Mouse (Mus musculus): ENCODE data around the gene Bphl. TPM values are rescaled to one million over a fixed set of nuclear protein-coding genes. Genes with fewer than 3 reads are reported as not detected.

The Bphl gene
- polyA plus RNA-seq, 1 experiment = 27.7 TPM

DNA sequence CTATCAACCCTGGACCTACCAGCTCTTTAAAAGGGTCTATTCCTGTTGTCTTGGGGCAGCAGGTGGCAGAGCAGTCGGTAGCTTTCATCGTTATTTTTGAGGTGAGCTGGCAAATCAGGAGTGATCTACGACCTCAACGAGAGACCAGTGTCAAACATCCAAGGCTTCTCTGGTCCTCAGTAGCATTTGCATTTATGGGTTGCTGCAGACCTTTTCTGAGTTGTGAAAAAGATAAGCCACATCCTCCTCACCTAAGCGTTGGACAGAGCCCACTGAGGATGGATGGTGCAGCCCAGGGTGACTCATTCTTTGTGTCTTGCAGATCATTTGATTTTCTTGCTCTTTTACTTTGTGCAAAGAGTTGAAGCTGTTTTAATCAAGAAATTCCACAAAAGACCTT is 34.3 kb upstream of the Bphl start:
- no peak for TF ChIP-seq POLR2A (IDR thresholded peaks at IDR 0.05; ENCODE audit: insufficient read length, low read depth)
- TF ChIP-seq USF1 (IDR thresholded peaks at IDR 0.05; ENCODE audit: low read depth) = no peak
- TF ChIP-seq MAX (IDR thresholded peaks at IDR 0.05; ENCODE audit: low read depth) = no peak
- TF ChIP-seq SRF (IDR thresholded peaks at IDR 0.05; ENCODE audit: control insufficient read depth, insufficient read length, low read depth) = no peak
- TF ChIP-seq MYOD1 (IDR thresholded peaks at IDR 0.05; ENCODE audit: control insufficient read depth in 1 of 3, insufficient read length in 2 of 3, low read depth in 2 of 3) = no peak
- TF ChIP-seq TCF12 (IDR thresholded peaks at IDR 0.05; ENCODE audit: insufficient read depth, poor library complexity, severe bottlenecking) = no peak
- no peak for TF ChIP-seq POLR2AphosphoS2 (IDR thresholded peaks at IDR 0.05; ENCODE audit: insufficient read length, low read depth)
- TF ChIP-seq REST (IDR thresholded peaks at IDR 0.05; ENCODE audit: insufficient read depth, insufficient read length) = no peak
- no peak for TF ChIP-seq MYOG (IDR thresholded peaks at IDR 0.05; ENCODE audit: control insufficient read depth in 1 of 3, insufficient read depth in 1 of 3, insufficient read length in 2 of 3, low read depth in 2 of 3)
- TF ChIP-seq E2F4 (IDR thresholded peaks at IDR 0.05; ENCODE audit: insufficient read depth) = no peak
- TF ChIP-seq CEBPB (IDR thresholded peaks at IDR 0.05; ENCODE audit: insufficient read depth, poor library complexity, severe bottlenecking) = no peak
- no peak for TF ChIP-seq TCF3 (IDR thresholded peaks at IDR 0.05; ENCODE audit: insufficient read length, low read depth)

DNA sequence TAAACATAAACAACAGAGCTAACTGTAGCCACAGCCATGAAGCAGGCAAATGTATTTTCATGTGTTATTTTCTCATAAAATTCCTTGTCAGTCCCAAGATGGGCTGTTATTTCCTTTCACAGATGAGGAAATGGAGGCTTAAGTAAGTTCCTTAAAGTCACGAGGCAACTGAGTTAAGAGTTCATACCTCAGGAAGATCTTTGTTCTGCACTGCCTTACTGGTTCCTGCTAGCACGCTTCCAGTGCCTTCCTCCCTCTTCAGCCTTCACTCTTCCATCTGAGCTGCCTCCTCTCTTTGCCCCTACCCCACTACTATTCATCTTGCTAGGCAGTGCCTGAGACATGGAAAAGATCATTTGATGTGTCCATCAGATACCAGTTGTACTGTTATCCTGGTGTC is 30.2 kb upstream of the Bphl start:
- H3K36me3 ChIP-seq (ENCODE audit: control insufficient read depth, insufficient read depth) = peaks cover 6% of the 10 kb centered on the region
- H3ac ChIP-seq (ENCODE audit: control insufficient read depth, insufficient read length) = no peak overlapping the region
- TF ChIP-seq TCF3 (IDR thresholded peaks at IDR 0.05; ENCODE audit: insufficient read length, low read depth) (no peak), CEBPB (IDR thresholded peaks at IDR 0.05; ENCODE audit: insufficient read depth, poor library complexity, severe bottlenecking) (no peak), POLR2A (IDR thresholded peaks at IDR 0.05; ENCODE audit: insufficient read length, low read depth) (no peak)
- H3K4me3 ChIP-seq = no peak overlapping the region
- H3K27me3 ChIP-seq (ENCODE audit: control insufficient read depth, insufficient read depth, insufficient read length) = no peaks in the 10 kb centered on the region
- H3K79me2 ChIP-seq (ENCODE audit: control insufficient read depth, insufficient read depth) = peaks cover 49% of the 10 kb centered on the region
- no peak overlapping the region for H3K4me2 ChIP-seq (ENCODE audit: low read depth)

More for the DNA sequence above, 34.3 kb upstream of the Bphl start:
- Histone ChIP-seq H3K36me3 (ENCODE audit: control insufficient read depth, insufficient read depth) (no peaks in the 10 kb centered on the region), H3K4me2 (ENCODE audit: low read depth) (peak overlapping the region; percentile 98), H3K27me3 (ENCODE audit: control insufficient read depth, insufficient read depth, insufficient read length) (no peaks in the 10 kb centered on the region), H3ac (ENCODE audit: control insufficient read depth, insufficient read length) (peak overlapping the region; percentile 80), H3K4me3 (peak overlapping the region; percentile 63), H3K79me2 (ENCODE audit: control insufficient read depth, insufficient read depth) (peaks cover 49% of the 10 kb centered on the region)

DNA sequence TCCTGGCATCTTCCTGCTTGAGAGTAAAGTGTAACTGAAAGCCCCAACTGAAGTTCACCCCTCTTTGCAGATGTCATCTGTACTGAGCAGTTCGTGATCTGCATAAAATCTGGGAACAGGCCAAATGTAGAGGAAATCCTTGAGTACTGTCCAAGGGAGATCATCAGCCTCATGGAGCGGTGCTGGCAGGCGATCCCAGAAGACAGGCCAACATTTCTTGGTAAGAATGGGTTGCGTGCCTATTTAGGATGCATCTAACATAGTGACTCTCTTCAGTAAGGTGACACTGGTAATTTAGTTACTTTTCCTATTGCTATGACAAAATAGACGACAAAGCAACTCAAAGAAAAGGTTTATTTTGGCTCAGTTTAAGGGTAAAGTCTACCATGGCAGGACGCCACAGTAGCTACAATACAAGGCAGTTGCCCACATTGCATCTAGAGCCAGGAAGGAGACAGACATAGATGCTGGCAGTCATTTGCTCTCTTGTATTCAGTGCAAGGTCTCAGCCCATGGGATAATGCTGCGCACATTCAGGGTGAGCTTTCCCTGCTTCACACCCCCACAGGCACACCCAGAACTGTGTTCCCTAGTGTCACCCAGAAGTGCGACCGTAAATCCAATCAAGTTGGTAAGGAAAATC is 20.3 kb upstream of the Bphl start:
- no peak overlapping the region for H3ac ChIP-seq (ENCODE audit: control insufficient read depth, insufficient read length)
- no peaks in the 10 kb centered on the region for H3K27me3 ChIP-seq (ENCODE audit: control insufficient read depth, insufficient read depth, insufficient read length)
- no peaks in the 10 kb centered on the region for H3K79me2 ChIP-seq (ENCODE audit: control insufficient read depth, insufficient read depth)
- H3K4me2 ChIP-seq (ENCODE audit: low read depth) = no peak overlapping the region
- peaks cover 81% of the 10 kb centered on the region for H3K36me3 ChIP-seq (ENCODE audit: control insufficient read depth, insufficient read depth)
- H3K4me3 ChIP-seq = no peak overlapping the region
- TF ChIP-seq SRF (IDR thresholded peaks at IDR 0.05; ENCODE audit: control insufficient read depth, insufficient read length, low read depth) = no peak
- no peak for TF ChIP-seq POLR2AphosphoS2 (IDR thresholded peaks at IDR 0.05; ENCODE audit: insufficient read length, low read depth)
- no peak for TF ChIP-seq E2F4 (IDR thresholded peaks at IDR 0.05; ENCODE audit: insufficient read depth)
- no peak for TF ChIP-seq POLR2A (IDR thresholded peaks at IDR 0.05; ENCODE audit: insufficient read length, low read depth)
- TF ChIP-seq REST (IDR thresholded peaks at IDR 0.05; ENCODE audit: insufficient read depth, insufficient read length) = no peak
- no peak for TF ChIP-seq MYOG (IDR thresholded peaks at IDR 0.05; ENCODE audit: control insufficient read depth in 1 of 3, insufficient read depth in 1 of 3, insufficient read length in 2 of 3, low read depth in 2 of 3)
- TF ChIP-seq TCF3 (IDR thresholded peaks at IDR 0.05; ENCODE audit: insufficient read length, low read depth) = no peak
- TF ChIP-seq MYOD1 (IDR thresholded peaks at IDR 0.05; ENCODE audit: control insufficient read depth in 1 of 3, insufficient read length in 2 of 3, low read depth in 2 of 3) = no peak
- no peak for TF ChIP-seq CEBPB (IDR thresholded peaks at IDR 0.05; ENCODE audit: insufficient read depth, poor library complexity, severe bottlenecking)
- no peak for TF ChIP-seq MAX (IDR thresholded peaks at IDR 0.05; ENCODE audit: low read depth)
- TF ChIP-seq USF1 (IDR thresholded peaks at IDR 0.05; ENCODE audit: low read depth) = no peak
- TF ChIP-seq TCF12 (IDR thresholded peaks at IDR 0.05; ENCODE audit: insufficient read depth, poor library complexity, severe bottlenecking) = no peak

DNA sequence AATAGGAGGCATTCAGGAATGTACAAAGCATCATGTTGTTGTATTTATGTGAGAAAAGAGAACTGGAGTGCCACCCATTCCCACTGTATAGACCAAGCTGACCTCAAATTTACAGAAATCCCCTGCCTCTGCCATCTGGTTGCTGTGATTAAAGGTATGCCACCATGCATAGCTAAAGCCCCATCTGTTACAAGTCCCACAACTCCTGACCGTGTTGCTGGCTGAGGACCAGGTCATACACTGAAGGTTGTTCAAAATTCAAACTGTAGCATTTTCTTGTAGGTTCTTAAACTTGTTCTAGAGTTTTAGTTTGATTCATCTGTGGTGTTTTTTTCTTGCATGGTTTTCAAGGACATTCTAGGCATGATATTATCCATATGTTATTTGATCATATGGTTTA is 18.9 kb upstream of the Bphl start:
- Histone ChIP-seq H3ac (ENCODE audit: control insufficient read depth, insufficient read length) (no peak overlapping the region), H3K79me2 (ENCODE audit: control insufficient read depth, insufficient read depth) (no peaks in the 10 kb centered on the region), H3K36me3 (ENCODE audit: control insufficient read depth, insufficient read depth) (peaks cover 83% of the 10 kb centered on the region), H3K4me3 (no peak overlapping the region), H3K4me2 (ENCODE audit: low read depth) (no peak overlapping the region), H3K27me3 (ENCODE audit: control insufficient read depth, insufficient read depth, insufficient read length) (no peaks in the 10 kb centered on the region)
- TF ChIP-seq CEBPB (IDR thresholded peaks at IDR 0.05; ENCODE audit: insufficient read depth, poor library complexity, severe bottlenecking) (no peak), MYOG (IDR thresholded peaks at IDR 0.05; ENCODE audit: control insufficient read depth in 1 of 3, insufficient read depth in 1 of 3, insufficient read length in 2 of 3, low read depth in 2 of 3) (no peak), SRF (IDR thresholded peaks at IDR 0.05; ENCODE audit: control insufficient read depth, insufficient read length, low read depth) (no peak), MAX (IDR thresholded peaks at IDR 0.05; ENCODE audit: low read depth) (no peak), POLR2A (IDR thresholded peaks at IDR 0.05; ENCODE audit: insufficient read length, low read depth) (no peak), USF1 (IDR thresholded peaks at IDR 0.05; ENCODE audit: low read depth) (no peak), TCF3 (IDR thresholded peaks at IDR 0.05; ENCODE audit: insufficient read length, low read depth) (no peak), TCF12 (IDR thresholded peaks at IDR 0.05; ENCODE audit: insufficient read depth, poor library complexity, severe bottlenecking) (no peak), POLR2AphosphoS2 (IDR thresholded peaks at IDR 0.05; ENCODE audit: insufficient read length, low read depth) (no peak), E2F4 (IDR thresholded peaks at IDR 0.05; ENCODE audit: insufficient read depth) (no peak), REST (IDR thresholded peaks at IDR 0.05; ENCODE audit: insufficient read depth, insufficient read length) (no peak), MYOD1 (IDR thresholded peaks at IDR 0.05; ENCODE audit: control insufficient read depth in 1 of 3, insufficient read length in 2 of 3, low read depth in 2 of 3) (no peak)

All from myocyte (in vitro differentiated cells).